Mouse (Mus musculus) frontal cortex, postnatal 36 days (tissue): ENCODE measurements around the gene Sulf2.

Experiments used
- DNase-seq, 2 experiments: peaks; one replicate each; pipeline ENCODE4 v3.0.0; 2022; ENCODE audit warnings: low spot score in 2 of 2

Sulf2 gene

GRCm38 (mm10) chr2:166119992-166120391 lies 35.5 kb downstream of the Sulf2 start:
- DNase-seq = no peak

DNA sequence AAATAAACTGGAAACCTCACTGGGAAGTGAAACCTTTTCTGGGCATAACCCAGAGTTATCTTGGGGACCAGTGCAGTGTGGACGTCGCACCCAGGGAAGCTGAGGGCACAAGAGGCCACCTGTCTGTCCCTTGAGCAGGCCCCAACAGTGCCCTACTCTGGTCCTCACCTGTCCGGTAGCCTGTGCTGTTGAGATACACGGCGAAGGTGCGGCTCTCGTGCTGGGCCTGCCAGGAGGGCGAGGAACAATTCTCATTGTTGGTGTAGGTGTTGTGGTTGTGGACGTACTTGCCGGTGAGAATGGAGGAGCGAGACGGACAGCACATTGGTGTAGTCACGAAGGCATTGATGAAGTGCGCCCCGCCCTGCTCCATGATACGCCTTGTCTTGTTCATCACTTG lies 38.8 kb downstream of the Sulf2 start:
- DNase-seq = no peak

DNA sequence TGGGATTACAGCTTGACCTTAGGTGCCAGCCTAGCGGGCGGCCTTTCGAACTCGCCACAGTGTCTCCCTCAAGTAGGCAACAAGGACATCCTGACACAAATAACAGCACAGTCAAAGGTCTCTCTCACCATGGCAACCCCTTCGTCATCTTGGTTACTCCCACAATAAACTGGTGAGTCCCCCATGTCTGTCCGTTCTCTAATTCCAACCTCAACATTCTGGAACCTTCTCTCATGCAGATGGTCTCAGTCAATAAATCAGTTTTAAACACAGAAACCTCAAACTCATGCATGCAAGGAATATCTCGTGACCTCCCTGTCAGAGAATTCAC lies 39.2 kb downstream of the Sulf2 start:
- no peak for DNase-seq

DNA sequence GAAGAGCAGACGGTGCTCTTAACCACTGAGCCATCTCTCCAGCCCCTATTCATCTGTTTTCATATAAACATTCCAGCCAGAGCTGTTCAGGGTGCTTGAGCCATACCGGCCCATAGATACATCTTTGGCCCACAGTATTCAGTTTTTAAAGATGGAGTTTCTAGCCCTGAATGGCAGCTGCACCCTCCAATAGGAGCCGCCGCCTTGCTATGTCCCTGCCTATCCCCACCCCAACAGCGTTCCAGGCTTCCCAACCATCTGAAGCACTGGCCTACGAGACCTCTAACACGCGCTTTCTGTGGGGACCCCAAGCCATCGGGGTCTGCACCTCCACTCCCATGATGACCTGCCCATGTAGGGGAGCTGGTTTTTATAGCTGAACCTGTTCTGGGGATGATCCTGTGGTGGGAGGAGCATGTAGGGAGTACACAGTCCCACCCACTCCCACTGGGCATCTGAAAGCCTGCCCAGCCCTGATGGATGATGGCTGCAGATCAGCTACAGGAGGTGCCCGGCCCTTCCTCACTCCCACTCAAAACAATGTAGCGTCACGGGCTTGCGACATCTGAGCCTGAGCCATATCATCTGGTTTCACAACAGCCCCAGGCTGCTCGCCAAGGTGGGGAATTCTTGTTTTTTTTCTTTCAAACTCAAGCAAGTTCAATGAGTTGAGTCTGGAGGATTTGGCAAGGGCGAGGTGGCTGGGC lies 39.7 kb downstream of the Sulf2 start:
- DNase-seq = no peak

- no peak for DNase-seq
Observed at GRCm38 (mm10) chr2:166112986-166113385, 42.5 kb downstream of the Sulf2 start.

- no peak for DNase-seq
Observed at GRCm38 (mm10) chr2:166111831-166112250, 43.6 kb downstream of the Sulf2 start.

- no peak for DNase-seq
Observed at GRCm38 (mm10) chr2:166111238-166111637, 44.2 kb downstream of the Sulf2 start.

DNA sequence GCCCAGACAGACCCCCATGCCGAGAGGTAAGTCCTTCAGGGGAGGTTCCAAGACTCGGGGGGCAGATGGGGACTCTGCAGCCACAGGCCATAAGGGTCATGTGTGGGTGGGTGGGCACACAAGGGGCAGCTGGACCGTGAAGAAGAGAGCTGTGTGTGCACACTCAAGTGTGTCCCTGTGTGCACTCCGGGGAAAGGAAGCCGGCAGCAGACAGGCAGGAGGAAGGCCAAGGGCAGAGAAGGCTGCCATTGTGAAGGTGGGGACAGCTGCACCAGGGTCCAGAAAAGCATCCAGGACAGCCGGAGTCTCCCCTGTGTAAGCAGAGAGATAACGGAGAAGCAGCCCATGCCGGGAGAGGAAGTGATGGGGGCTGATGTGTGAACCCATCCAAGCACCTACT lies 44.7 kb downstream of the Sulf2 start:
- no peak for DNase-seq

- DNase-seq = peak; percentile 83 to 91
Observed at GRCm38 (mm10) chr2:166108326-166108725, 47.1 kb downstream of the Sulf2 start.

DNA sequence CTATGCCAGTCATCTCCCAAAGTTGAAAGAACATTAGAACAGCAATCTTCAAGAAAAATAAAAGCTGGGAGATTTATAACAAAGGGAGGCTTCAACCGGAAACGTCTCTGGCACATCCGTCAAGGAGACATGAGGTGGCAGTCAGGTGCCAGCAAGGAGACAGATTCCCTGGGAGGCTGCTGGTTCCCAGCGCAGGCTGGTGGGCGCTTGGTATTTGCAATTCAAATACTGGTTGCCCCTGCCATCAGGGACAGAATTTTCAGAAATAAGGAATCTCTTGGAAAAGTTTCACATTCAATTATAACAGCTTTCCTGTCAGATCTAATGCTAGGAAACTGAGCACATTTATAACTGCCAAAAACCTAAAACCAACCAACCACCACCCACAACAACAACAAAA lies 47.6 kb downstream of the Sulf2 start:
- no peak for DNase-seq

DNA sequence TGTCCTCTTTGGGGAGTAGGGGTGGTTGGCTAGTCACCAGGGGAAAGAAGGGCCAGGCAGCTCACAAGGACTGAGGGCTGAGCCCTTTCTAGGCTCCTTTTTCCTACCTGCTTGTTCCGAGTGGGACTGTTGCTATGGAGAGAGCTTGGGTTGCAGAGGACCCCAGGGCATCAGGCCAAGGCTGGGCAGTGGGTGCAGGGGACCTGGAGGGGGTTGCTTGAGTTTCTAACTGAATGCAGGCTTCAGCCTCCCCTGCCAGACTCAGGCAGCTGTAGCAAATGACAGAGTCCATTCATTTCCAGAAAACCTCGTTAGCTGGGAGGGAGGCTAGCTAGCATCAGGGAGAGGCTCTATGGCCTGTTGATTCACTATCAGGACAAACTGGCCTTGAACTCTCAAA lies 48.8 kb downstream of the Sulf2 start:
- no peak for DNase-seq

- no peak for DNase-seq
Observed at GRCm38 (mm10) chr2:166105911-166106310, 49.6 kb downstream of the Sulf2 start.

DNA sequence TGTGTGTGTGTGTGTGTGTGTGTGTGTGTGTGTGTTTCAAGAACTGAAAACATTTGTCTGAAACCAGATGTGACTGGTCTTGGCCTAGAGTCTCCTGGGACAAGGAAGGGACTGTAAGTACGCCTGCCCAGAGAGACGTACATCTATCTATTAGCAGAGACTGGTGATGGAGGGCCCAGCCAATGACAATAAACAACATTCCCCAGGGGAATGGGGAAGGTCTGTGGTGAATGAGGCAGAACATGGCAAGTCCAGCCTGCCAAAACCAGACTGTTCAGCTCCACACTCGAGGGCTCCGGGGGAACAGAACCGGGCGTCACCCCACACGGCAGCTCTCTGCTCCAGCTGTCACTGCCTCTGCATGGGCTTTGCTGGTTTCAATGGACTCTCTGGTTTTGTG lies 52.6 kb downstream of the Sulf2 start:
- DNase-seq = no peak

- DNase-seq = peak in 1 of 2 experiments; percentile 49
Observed at GRCm38 (mm10) chr2:166100309-166101262, 54.9 kb downstream of the Sulf2 start.

DNA sequence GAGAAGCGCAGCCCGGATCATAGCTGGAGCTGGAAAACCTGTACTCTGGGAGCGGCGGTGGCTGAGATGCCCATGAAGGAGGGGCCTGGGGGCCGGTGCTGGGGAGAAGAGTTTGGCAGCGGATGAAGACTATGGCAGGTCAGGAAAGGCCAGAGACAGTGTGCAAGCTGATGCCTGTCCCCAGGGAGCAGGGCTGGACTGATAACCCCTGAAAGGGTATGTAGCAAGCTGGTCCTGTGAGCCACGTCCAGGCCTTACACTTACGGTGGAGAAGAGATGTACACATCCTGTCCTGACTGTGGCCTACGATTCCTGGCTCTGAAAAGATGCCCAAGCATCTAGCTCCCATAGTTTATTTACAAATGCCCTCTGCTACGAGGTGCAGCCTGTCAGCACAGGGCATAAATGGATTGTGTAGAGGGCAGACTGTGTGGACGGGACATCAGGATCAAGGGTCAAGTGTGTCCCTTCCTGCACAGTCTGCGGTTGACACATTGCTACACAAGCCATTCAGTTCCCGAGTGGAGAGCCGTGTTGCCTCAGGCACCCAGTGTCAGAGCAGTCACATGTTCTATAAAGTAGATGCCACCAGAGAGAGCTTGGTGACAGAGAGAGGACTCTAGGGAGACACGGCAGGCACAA lies 57.0 kb downstream of the Sulf2 start:
- DNase-seq = no peak

- no peak for DNase-seq
Observed at GRCm38 (mm10) chr2:166097443-166098291, 57.8 kb downstream of the Sulf2 start.

GRCm38 (mm10) chr2:166096834-166097233 lies 58.6 kb downstream of the Sulf2 start:
- no peak for DNase-seq

GRCm38 (mm10) chr2:166096300-166096699 lies 59.2 kb downstream of the Sulf2 start:
- DNase-seq = no peak

GRCm38 (mm10) chr2:166092412-166092811 lies 63.1 kb downstream of the Sulf2 start:
- DNase-seq = no peak

DNA sequence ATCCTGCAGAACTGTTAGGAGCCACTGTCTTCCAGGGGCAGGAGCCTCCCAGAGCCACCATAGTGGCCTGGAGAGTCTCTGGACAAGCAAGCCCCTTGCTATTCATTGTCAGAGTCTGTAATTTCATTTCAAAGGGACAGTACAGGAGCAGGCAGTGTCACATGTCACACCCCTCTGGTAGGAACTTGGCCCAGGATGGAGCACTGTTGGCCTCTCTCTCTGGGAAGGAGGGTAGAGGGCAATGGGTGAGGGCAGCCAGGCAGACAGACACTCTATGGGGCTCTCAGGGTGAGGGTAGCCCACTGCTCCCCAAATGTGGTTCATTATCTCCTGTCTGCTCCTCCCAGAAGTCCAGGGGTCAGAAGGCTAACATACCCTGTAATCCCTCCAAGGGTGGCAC lies 63.9 kb downstream of the Sulf2 start:
- no peak for DNase-seq

DNA sequence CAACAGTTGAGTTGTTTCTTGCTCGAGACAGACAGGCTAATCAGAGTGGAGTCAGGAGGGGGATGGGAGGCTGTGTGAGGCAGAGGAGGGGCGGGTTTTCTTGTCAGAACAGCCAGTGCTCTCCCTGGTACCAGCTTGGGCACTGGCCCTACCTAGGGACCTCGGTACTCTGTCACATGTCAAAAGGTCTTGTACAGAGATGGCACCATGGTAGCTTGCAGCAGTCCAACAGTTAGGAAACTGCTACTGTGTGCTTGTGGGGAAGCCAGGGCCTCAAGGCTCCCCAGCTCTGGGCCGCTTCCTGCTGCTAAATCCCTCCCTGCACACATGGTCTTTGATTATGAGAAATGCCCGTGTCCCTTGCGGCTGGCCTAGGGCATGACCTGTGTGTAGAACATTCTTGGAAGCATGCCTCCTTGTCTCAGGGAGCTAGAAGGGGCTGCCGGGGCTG lies 65.3 kb downstream of the Sulf2 start:
- DNase-seq = no peak

DNA sequence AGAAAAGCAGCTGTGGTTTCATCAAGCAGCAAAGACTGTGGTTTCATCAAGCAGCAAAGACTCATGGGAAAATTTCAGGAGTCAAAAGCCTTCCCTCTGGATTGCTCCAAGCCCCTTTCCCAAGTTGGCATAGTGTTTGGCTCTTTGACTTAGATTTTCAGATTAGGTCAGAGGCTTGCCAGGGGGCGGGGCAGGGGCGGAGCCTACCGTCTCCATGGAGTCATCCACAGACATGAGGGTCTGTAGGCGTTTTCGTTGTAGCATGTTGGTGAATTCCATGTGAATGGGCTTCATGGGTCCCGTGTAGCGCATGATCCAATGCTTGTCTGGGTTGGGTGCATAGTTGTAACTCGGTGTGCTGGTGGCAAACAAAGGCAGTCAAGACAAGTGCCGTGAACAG lies 66.5 kb downstream of the Sulf2 start:
- DNase-seq = no peak
